Mouse (Mus musculus) effector memory CD4-positive, alpha-beta T cell, adult 5 months (primary cell): ENCODE data around the gene 5730596B20Rik. TPM values are rescaled to one million over a fixed set of nuclear protein-coding genes. Genes with fewer than 3 reads are reported as not detected.

Experiments
- polyA plus RNA-seq: library from polyadenylated mRNA; unstranded; fragments of 100-300 nt; shearing (Covaris generic); gene quantifications from one replicate; pipeline ENCODE4 v1.2.1, GENCODE M21; 2017

Gene 5730596B20Rik
- not detected for polyA plus RNA-seq

DNA sequence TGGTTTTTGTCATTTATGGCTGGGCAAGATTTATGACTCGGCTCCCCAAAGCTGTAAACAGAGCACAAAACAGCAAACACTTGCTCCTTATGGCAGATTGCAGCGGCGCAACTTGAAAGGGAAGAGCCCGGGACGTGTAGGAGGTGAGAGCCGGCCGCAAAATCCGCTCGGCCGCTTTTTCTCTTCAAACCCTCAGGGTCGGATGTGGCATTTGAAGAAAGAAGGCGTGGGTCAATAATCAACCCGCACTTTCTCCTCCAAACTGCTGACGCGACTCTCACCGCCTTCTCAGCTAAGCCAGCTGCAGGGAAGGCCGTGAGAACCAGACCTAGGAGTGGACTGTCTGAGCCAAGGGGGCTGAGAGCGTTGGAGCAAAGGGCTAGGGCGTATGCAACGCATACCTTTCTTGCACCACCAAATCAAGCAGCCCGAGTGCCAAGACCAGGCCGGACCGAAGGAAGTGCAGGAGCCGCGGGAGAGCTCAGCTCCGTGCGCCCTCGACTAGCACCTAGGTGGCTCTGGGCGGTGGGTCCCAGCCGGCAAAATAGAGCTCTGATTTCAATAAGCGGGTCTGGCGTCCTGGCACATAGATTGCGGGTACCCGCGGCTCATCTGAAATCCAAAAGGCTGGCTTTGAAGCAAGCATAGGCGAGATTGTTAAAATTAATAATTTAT, at the start of gene 5730596B20Rik:
TSS of gene 5730596B20Rik (plus strand) at position 438 of the 675 bp plus-strand sequence.

GRCm38 (mm10) chr6:52158276-52159051, 18.8 kb upstream of the 5730596B20Rik start, which contains the start of gene Hoxa1:
Gene Hoxa1 (minus strand): TSS chr6:52158317.

DNA sequence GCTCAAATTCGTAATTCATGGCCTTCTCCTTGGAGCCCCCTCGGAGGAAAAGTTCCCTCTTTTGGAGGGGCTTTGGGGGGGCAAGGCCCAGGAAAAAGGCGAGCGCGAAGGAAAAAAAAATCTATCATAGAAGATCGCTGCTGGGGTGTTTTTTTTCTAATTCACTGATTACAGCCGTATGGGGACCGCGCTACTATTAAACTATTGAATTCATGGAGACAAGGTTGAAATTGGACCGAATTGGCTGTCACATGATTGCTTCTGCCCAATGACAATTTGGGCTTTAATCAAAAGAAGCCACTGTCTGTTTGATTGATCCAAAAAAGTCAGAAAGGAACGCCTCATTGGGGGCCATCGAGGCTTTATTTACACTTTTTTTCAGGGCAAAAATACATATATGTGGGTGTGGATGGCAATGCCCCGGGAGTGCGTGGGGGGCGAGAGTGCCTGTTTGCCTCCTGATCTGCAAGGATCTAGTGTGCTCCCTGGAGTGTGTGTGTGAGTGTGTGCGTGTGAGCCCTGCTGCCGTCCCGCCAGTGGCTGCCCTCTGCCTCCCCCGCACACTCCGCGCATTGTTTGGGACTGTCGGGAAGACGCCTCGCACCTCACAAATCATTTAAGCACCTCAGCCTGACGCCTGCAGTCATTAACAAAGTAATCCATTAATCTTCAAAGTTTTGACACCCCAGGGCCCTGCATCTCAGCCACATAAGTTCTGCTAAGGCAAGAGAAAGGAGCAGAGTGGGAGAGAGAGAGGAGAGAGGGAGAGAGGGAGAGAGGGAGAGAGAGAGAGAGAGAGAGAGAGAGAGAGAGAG, 12.5 kb upstream of the 5730596B20Rik start, which contains the start of gene Hoxa2:
TSS of gene Hoxa2 (minus strand) at position 206 of the 815 bp plus-strand sequence.

DNA sequence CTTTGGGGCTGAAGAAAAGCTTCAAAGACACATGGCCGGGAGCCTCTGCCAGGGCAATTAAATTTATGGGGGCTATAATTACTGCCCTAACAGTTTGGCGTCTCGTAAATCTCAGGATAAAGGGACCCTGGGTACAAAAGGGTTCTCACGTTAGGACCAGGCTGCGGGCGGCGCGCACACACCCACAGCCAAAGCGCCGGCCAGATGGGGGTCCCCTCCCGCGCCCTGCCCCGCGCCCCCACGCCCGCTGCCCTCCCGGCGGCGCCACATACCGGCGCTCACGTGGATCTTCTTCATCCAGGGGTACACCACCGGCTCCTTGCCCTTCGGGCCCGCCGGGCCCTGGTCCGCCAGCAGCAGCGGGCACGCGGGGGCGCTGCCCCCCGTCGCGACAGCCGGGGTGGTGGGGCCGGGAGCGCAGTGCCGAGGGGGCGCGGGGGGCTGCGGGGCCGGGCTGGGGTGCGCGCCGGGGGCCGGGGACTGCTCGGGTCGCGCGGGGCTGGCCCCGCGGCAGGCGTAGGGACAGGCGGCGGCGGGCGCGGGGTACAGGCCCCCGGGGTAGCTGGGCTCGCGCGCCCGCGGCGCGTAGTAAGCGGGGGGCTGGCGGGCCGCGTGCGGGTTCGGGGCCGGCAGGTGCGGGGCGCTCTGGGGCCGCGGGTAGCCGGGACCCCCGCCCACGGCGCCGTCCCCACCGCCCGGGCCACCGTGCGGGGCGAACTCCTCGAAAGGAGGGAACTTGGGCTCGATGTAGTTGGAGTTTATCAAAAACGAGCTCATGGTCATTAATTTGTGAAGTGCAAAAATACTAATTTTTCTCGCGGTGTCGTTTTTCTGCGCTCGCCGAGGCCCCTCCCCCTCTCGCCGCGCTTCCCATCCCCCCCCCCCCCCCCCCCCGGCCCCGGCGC, 13.9 kb downstream of the 5730596B20Rik start, which contains the start of gene Hoxa4:
TSS of gene Hoxa4 (minus strand) at position 848 of the 905 bp plus-strand sequence.

GRCm38 (mm10) chr6:52204050-52204752, 26.9 kb downstream of the 5730596B20Rik start, which contains the start of gene Hoxa5:
Gene Hoxa5 (minus strand): TSS chr6:52204587.

DNA sequence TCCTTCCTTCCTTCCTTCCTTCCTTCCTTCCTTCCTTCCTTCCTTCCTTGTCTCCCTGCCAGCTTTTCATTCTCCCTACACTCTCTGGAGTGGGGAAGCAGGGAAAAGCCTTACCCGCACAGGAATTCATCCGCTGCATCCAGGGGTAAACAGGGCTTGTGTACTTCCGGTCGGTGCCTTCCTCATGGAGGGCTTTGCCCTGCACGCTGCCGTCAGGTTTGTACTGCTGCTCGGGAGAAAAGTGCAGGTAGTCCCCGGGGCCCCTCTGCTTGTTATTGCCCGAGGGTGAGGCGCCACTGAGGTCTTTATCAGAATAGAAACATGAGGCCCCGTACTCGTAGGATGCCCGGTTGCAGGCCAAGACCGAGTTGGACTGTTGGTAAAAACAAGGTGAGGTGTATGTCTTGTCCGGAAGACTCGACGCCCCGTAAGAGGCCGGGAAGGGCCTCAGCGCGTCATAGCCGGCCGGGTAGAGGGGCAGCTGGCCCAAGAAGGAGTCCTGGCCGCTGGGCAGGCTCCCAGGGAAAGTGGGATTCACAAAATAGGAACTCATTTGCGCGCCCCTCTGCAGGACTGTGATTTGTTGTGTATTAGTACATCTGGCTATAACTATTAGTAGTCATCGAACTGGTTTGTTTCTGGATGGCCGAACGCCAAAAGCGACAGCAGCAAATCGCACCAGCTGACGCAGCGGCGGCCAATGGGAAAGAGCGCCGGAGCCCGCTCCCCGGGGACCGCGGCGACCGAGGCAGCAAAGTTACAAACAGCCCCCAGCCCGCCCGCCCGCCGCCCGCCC, 31.0 kb downstream of the 5730596B20Rik start, which contains the start of gene Hoxa6:
TSS of gene Hoxa6 (minus strand) at position 651 of the 796 bp plus-strand sequence.

DNA sequence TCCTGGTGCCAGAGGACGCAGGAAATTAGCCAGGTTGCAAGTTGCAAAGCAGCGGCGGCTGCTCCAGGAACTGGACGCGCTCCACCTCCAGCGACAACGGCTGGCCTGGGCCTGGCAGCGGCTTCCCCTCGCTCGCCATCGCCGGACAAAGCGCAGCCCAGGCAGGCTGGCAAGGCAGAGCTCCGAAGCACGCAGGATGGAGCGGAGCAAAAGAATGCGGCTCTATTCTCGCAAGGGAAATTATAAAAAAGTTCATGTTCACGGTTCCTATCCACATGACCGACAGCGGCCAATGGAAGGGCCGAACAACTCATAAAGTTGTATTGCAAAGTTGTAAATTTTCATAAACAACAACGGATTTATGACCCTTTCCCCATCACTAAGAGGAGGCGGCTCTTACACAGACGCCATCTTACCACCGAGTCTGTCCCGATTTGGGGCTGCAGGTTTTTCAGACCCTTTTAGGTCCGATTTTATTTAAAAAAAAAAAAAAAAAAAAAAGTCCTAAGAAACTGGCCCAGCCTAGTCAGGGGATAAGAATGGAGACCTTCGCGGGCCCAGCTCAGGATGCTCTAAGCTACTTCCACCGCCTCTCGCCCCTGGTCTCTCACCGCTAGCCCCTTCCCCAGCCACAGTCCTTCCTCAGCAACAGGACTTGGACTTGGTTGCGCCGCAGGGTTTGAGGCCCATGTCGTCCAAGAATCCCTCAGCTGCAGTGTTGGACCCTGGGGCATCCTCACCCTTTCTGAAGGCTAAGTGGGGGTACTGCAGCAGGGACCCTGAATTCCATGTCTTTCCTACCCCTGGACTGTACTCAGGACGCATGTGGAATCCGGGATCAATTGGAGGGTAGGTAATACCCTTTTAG, 36.1 kb downstream of the 5730596B20Rik start, which contains the start of the genes Hoxa3 and Gm28308:
TSS of gene Hoxa3 (minus strand) at position 218 of the 868 bp plus-strand sequence.
TSS of gene Gm28308 (minus strand) at position 221 of the 868 bp plus-strand sequence.

DNA sequence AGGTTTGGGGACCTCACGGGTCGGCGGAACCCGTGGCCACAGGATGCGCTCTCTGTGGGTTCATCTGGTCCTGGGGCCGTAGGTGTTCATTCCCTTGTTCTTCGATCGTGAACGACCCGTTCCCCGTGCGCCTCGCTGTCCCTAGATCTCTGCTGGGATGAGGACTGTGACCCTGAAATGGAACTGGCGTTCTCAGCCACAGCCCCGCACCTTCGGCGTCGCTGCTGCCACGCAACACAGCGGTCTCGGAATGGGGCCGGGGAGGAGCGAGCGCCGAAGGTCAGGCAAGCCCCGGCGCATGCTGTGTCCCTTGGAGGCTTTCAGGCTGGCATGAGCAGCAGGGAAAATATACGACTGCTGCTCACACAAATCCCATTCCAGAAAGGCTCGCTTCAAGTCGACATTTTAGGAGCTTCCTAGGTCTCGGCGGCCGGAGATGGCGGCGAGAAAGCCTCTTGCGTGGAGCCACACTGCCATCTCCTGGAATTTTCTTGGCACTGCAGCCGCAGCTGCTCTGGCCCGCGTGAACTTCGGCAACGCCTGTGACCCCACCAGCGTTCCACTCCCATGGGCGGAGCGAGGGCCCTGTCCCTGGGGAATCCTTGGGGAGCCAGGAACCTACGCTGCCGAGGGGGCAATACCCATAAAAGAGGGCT, 44.2 kb downstream of the 5730596B20Rik start, which contains the start of gene Hoxa7:
TSS of gene Hoxa7 (minus strand) at position 518 of the 656 bp plus-strand sequence.

Other genes with a start within 250 kb of the 5730596B20Rik start
- 14.7 TPM for gene Skap2, start 164.9 kb upstream of the 5730596B20Rik start, polyA plus RNA-seq
- gene Hoxa1, start 19.2 kb upstream of the 5730596B20Rik start, polyA plus RNA-seq, result not detected
- gene Hoxa2, start 12.7 kb upstream of the 5730596B20Rik start, polyA plus RNA-seq, result not detected
- gene Hoxa4, start 14.3 kb downstream of the 5730596B20Rik start, polyA plus RNA-seq, result not detected
- not detected for gene Hoxa5, start 27.1 kb downstream of the 5730596B20Rik start, polyA plus RNA-seq
- not detected for gene Hoxa6, start 31.2 kb downstream of the 5730596B20Rik start, polyA plus RNA-seq
- gene Hoxa3, start 35.8 kb downstream of the 5730596B20Rik start, polyA plus RNA-seq, result not detected
- not detected for gene Gm28308, start 35.8 kb downstream of the 5730596B20Rik start, polyA plus RNA-seq
- 0.80 TPM for gene Hoxa7, start 44.4 kb downstream of the 5730596B20Rik start, polyA plus RNA-seq
- 0.15 TPM for gene Hoxa9, start 53.6 kb downstream of the 5730596B20Rik start, polyA plus RNA-seq
- gene Hoxa10, start 63.4 kb downstream of the 5730596B20Rik start, polyA plus RNA-seq, result not detected
- not detected for gene Hoxa11, start 68.3 kb downstream of the 5730596B20Rik start, polyA plus RNA-seq
- not detected for gene Hoxa13, start 83.4 kb downstream of the 5730596B20Rik start, polyA plus RNA-seq
- gene Evx1, start 136.0 kb downstream of the 5730596B20Rik start, polyA plus RNA-seq, result 1.3 TPM